Mouse (Mus musculus) myocyte (in vitro differentiated cells): ENCODE data around the gene Nup107. TPM values are rescaled to one million over a fixed set of nuclear protein-coding genes. Genes with fewer than 3 reads are reported as not detected.
"Not testable (repeated sequence)": the region's sequence is repeated elsewhere in the genome, so short reads cannot be mapped to it uniquely, and the experiment has no call there.

Source experiments
- H3K27me3 ChIP-seq: one replicate; pipeline ENCODE4 v1.6.1; 2011; ENCODE audit not compliant: control insufficient read depth, insufficient read depth, insufficient read length
- H3K36me3 ChIP-seq: one replicate; pipeline ENCODE4 v1.6.1; 2011; ENCODE audit not compliant: control insufficient read depth, insufficient read depth
- H3K4me2 ChIP-seq: one replicate; pipeline ENCODE4 v1.6.1; 2011; ENCODE audit warnings: low read depth, control low read depth
- H3K4me3 ChIP-seq: one replicate; pipeline ENCODE4 v1.5.1; 2011; ENCODE audit warnings: mild to moderate bottlenecking, control low read depth, moderate library complexity
- H3K79me2 ChIP-seq: one replicate; pipeline ENCODE4 v1.6.1; 2011; ENCODE audit not compliant: control insufficient read depth, insufficient read depth
- H3ac ChIP-seq: one replicate; pipeline ENCODE4 v1.6.1; 2011; ENCODE audit not compliant: control insufficient read depth, insufficient read length
- CEBPB ChIP-seq: IDR thresholded peaks from 2 replicates; pipeline ENCODE4 v1.6.1; 2011; ENCODE audit warnings: mild to moderate bottlenecking, moderate library complexity; ENCODE audit not compliant: poor library complexity, insufficient read depth, severe bottlenecking
- E2F4 ChIP-seq: IDR thresholded peaks from one replicate; pipeline ENCODE4 v1.6.1; 2011; ENCODE audit warnings: mild to moderate bottlenecking, control low read depth, moderate library complexity; ENCODE audit not compliant: insufficient read depth
- MAX ChIP-seq: IDR thresholded peaks from one replicate; pipeline ENCODE4 v1.6.1; 2011; ENCODE audit warnings: low read depth, mild to moderate bottlenecking, control low read depth
- MYOD1 ChIP-seq, 3 experiments: IDR thresholded peaks; one replicate each; pipeline ENCODE4 v1.6.1; 2011; ENCODE audit warnings: control low read depth in 2 of 3, low read depth in 2 of 3, mild to moderate bottlenecking in 2 of 3, moderate library complexity in 1 of 3; ENCODE audit not compliant: insufficient read length in 2 of 3, control insufficient read depth in 1 of 3
- MYOG ChIP-seq, 3 experiments: IDR thresholded peaks; one replicate each; pipeline ENCODE4 v1.6.1; 2011; ENCODE audit warnings: control low read depth in 2 of 3, low read depth in 2 of 3, mild to moderate bottlenecking in 2 of 3; ENCODE audit not compliant: insufficient read length in 2 of 3, control insufficient read depth in 1 of 3, insufficient read depth in 1 of 3
- POLR2A ChIP-seq: IDR thresholded peaks from one replicate; pipeline ENCODE4 v1.6.1; 2011; ENCODE audit warnings: low read depth, mild to moderate bottlenecking, control low read depth, moderate library complexity; ENCODE audit not compliant: insufficient read length
- POLR2AphosphoS2 ChIP-seq: IDR thresholded peaks from one replicate; pipeline ENCODE4 v1.6.1; 2011; ENCODE audit warnings: low read depth, control low read depth; ENCODE audit not compliant: insufficient read length
- REST ChIP-seq: IDR thresholded peaks from one replicate; pipeline ENCODE4 v1.6.1; 2011; ENCODE audit warnings: mild to moderate bottlenecking, control low read depth, moderate library complexity; ENCODE audit not compliant: insufficient read depth, insufficient read length
- SRF ChIP-seq: IDR thresholded peaks from one replicate; pipeline ENCODE4 v1.6.1; 2011; ENCODE audit warnings: low read depth; ENCODE audit not compliant: control insufficient read depth, insufficient read length
- TCF12 ChIP-seq: IDR thresholded peaks from one replicate; pipeline ENCODE4 v1.6.1; 2011; ENCODE audit warnings: mild to moderate bottlenecking, control low read depth; ENCODE audit not compliant: poor library complexity, insufficient read depth, severe bottlenecking
- TCF3 ChIP-seq: IDR thresholded peaks from one replicate; pipeline ENCODE4 v1.6.1; 2011; ENCODE audit warnings: low read depth, control low read depth; ENCODE audit not compliant: insufficient read length
- USF1 ChIP-seq: IDR thresholded peaks from one replicate; pipeline ENCODE4 v1.6.1; 2011; ENCODE audit warnings: low read depth, mild to moderate bottlenecking, control low read depth, moderate library complexity
- polyA plus RNA-seq: library from polyadenylated mRNA; unstranded; fragments of >200 nt; fragmentation: generic; extraction: Trizol; gene quantifications from one replicate; pipeline ENCODE4 v1.2.1, GENCODE M21; 2012; ENCODE audit warnings: missing spikeins

Nup107 gene
- polyA plus RNA-seq, 1 experiment = 16.8 TPM

DNA sequence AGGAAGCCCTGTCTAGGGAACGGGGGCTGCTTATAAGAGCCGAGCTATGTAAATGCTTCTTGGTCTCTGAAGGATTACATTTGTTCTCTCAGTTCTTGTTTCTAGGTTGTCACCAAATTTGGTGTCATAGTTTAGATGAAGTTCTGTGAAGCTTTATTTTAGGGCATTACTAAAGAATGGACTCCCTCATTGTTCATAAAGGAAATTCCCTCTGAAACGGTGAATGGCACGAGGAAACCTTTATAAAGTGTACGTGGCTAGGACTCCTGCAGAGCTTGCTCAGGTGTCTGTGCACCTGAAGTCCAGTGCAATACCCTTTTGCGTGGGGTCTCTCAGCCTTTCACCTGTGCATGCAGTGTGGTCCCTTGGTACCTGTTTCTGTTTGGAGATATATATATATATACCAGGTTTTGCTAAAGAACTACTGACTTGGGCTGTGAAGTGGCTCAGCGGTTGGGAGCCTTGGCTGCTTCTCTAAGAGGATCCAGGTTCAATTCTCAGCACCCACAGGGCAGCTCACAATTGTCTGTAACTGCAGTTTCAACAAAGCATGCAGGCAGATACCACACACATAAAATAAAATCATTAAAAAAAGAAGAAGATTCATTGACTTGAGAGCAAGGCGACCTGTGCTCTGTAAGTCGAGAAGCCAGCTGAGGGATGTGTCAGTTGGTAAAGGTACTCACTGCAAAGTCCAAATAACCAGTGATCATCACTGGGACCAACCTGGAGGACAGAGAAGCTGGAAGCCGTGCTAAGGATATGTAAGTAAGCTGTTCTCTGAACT lies 32.5 kb downstream of the Nup107 start:
- Histone ChIP-seq H3K4me2 (no peak overlapping the region), H3K27me3 (no peaks in the 10 kb centered on the region), H3K4me3 (no peak overlapping the region), H3K79me2 (no peaks in the 10 kb centered on the region), H3ac (no peak overlapping the region), H3K36me3 (peaks cover 67% of the 10 kb centered on the region)
- TF ChIP-seq E2F4 = no peak
- TF ChIP-seq POLR2AphosphoS2 = no peak
- TF ChIP-seq SRF = no peak
- no peak for TF ChIP-seq MAX
- TF ChIP-seq MYOG (IDR thresholded peaks at IDR 0.05; ENCODE audit: control insufficient read depth in 1 of 3, insufficient read depth in 1 of 3, insufficient read length in 2 of 3, low read depth in 2 of 3) = no peak
- TF ChIP-seq POLR2A = no peak

DNA sequence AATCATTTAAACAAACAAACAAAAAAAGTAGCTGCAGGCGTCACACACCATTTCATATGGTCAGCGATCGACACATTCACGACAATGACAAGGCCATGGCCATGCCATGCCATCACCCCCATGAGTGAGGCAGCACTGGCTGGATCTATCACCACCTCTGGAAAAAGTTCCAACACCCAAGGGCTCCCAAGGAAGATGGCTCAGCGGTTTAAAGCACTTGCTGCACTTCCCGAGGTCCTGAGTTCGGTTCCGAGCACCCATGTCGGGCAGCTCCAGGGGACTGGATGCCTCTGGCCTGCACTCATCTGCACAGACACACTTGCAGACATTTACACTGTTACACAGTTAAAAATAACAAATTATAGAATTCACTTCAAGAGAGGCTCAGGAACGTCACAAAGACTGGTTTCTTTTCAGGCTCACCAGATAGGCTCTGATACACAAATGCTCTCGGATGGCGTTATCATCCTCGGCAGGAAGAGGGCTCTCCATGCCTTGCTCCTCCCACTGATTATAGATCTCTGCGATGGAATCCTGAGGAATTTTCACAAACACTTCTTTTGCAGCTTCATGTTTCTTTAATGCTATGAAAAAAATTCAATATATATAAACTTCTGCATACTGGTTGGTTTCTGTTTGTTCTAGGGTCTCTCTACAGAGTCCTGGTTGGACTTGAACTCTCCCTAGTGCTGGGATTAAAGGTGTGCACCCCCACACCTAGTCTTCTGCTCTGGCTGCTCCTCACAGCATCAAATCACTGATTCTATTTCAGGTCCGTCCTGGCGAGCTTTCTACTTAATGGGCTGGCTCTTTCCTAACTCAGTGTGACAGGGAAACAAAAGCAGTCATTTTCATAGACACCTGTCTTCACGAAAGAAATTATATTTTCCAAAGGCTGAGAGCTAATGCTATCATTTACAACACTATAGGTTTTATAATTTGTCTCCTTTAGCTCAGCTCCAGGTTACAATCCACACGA lies 33.5 kb downstream of the Nup107 start:
- no peak overlapping the region for H3K4me2 ChIP-seq
- TF ChIP-seq USF1 (no peak), CEBPB (no peak), E2F4 (no peak), POLR2A (no peak), POLR2AphosphoS2 (no peak), MYOG (IDR thresholded peaks at IDR 0.05; ENCODE audit: control insufficient read depth in 1 of 3, insufficient read depth in 1 of 3, insufficient read length in 2 of 3, low read depth in 2 of 3) (no peak), REST (no peak), MYOD1 (IDR thresholded peaks at IDR 0.05; ENCODE audit: control insufficient read depth in 1 of 3, insufficient read length in 2 of 3, low read depth in 2 of 3) (no peak), TCF12 (no peak), MAX (no peak), SRF (no peak), TCF3 (no peak)
- no peaks in the 10 kb centered on the region for H3K79me2 ChIP-seq
- no peaks in the 10 kb centered on the region for H3K27me3 ChIP-seq
- no peak overlapping the region for H3ac ChIP-seq
- H3K36me3 ChIP-seq = peaks cover 58% of the 10 kb centered on the region
- no peak overlapping the region for H3K4me3 ChIP-seq

DNA sequence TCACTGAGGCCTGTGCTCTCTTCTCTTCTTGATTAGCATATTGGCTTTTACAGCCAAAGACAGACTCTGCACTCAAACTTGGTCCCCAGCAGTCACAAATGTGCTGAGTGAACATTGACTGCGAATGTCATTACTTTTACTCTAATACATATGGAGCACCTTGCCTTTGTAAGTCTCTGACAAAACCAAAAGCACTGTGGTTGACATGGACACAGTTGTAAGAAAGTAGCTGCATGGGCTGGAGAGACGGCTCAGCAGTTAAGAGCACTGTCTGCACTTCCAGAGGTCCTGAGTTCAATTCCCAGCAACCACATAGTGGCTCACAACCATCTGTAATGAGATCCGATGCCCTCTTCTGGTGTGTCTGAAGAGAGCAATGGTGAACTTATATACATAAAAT lies 34.2 kb downstream of the Nup107 start:
- peaks cover 54% of the 10 kb centered on the region for H3K36me3 ChIP-seq
- H3K4me2 ChIP-seq = not testable (repeated sequence)

DNA sequence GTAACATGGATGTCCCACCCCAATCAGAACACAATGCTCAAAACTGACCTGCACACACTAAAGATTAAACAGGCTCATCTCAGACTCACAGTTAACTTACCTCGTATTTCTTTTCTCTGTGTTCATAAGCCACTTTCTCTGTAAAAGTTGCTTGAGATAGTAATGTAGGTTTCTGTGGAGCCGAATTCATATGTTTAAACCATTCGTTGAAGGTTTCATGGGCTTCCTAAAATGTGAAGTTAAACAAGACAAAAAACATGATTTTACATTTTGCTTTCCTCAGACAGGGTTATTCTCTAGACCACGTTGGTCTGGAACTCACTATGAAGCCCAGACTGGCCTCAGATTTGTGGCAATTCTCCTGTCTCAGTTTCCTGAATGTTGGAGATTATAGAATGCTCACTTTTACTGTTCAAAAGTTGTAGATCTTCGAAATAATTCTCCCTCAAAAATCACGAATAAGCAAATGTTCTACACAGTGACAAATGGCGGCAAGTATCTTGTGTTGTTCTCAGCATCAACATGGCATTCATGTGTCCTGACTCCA lies 34.6 kb downstream of the Nup107 start:
- peaks cover 56% of the 10 kb centered on the region for H3K36me3 ChIP-seq
- no peak overlapping the region for H3K4me3 ChIP-seq
- H3K79me2 ChIP-seq = no peaks in the 10 kb centered on the region
- no peak overlapping the region for H3K4me2 ChIP-seq
- H3K27me3 ChIP-seq = no peaks in the 10 kb centered on the region
- H3ac ChIP-seq = no peak overlapping the region
- no peak for TF ChIP-seq TCF3
- TF ChIP-seq POLR2A = no peak
- TF ChIP-seq TCF12 = no peak
- no peak for TF ChIP-seq USF1
- no peak for TF ChIP-seq MYOD1 (IDR thresholded peaks at IDR 0.05; ENCODE audit: control insufficient read depth in 1 of 3, insufficient read length in 2 of 3, low read depth in 2 of 3)
- TF ChIP-seq SRF = no peak
- TF ChIP-seq CEBPB = no peak
- TF ChIP-seq MAX = no peak
- TF ChIP-seq E2F4 = no peak
- TF ChIP-seq MYOG (IDR thresholded peaks at IDR 0.05; ENCODE audit: control insufficient read depth in 1 of 3, insufficient read depth in 1 of 3, insufficient read length in 2 of 3, low read depth in 2 of 3) = no peak
- TF ChIP-seq REST = no peak
- TF ChIP-seq POLR2AphosphoS2 = no peak

More for the DNA sequence above, 34.2 kb downstream of the Nup107 start:
- H3K79me2 ChIP-seq, H3ac ChIP-seq, H3K27me3 ChIP-seq, H3K4me3 ChIP-seq: not testable (repeated sequence)

DNA sequence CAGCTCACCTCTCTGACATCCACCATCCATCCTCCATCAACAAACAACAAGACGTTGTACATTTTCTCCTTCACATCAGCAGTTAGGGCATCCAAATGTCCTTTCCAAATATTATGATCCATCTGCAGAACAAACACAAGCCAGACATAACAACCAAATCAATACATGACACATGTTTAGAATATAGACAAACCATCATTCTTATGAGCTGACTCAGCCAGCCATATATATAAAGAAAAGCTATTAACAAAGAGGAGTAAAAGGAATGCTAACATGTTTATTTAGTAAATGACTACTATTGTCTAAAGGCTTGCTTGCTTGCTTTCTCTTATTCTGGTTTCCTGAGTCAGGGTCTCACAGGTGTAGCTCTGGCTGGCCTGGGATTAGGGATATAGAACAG lies 35.2 kb downstream of the Nup107 start:
- Histone ChIP-seq H3K4me3 (no peak overlapping the region), H3ac (no peak overlapping the region), H3K4me2 (no peak overlapping the region), H3K79me2 (no peaks in the 10 kb centered on the region), H3K36me3 (peaks cover 51% of the 10 kb centered on the region), H3K27me3 (no peaks in the 10 kb centered on the region)
- TF ChIP-seq TCF3 (no peak), MYOD1 (IDR thresholded peaks at IDR 0.05; ENCODE audit: control insufficient read depth in 1 of 3, insufficient read length in 2 of 3, low read depth in 2 of 3) (no peak), TCF12 (no peak), REST (no peak), USF1 (no peak), SRF (no peak), POLR2AphosphoS2 (no peak), CEBPB (no peak), MAX (no peak), E2F4 (no peak), MYOG (IDR thresholded peaks at IDR 0.05; ENCODE audit: control insufficient read depth in 1 of 3, insufficient read depth in 1 of 3, insufficient read length in 2 of 3, low read depth in 2 of 3) (no peak), POLR2A (no peak)
